ENCODE assay signal across 46 mouse cellular contexts in genomic region chr17:36830470-36830869, GRCm38 (mm10). TPM values are rescaled to one million over a fixed set of nuclear protein-coding genes. Genes with fewer than 3 reads are reported as not detected.
"Had no signal": no experiment of that assay in that cellular context is flagged by ENCODE, and none has a peak within 500 bp of the region (broad histone marks: within the 10 kb centered on the region; RNA-seq: fewer than 3 reads in every experiment).

No protein-coding gene starts in this region.

- H3K4me3 ChIP-seq: limb, embryonic 10.5 days; limb, embryonic 12.5 days; limb, embryonic 13.5 days; limb, embryonic 15.5 days; liver, embryonic 12.5 days; liver, embryonic 13.5 days; liver, embryonic 15.5 days; lung, embryonic 15.5 days; megakaryocyte, embryonic 14.5 days; midbrain, embryonic 10.5 days; midbrain, embryonic 12.5 days; midbrain, embryonic 13.5 days; midbrain, embryonic 15.5 days; myocyte; neural tube, embryonic 12.5 days; neural tube, embryonic 13.5 days had no signal

- H3K4me1 ChIP-seq: limb, embryonic 10.5 days; limb, embryonic 12.5 days; limb, embryonic 13.5 days; limb, embryonic 15.5 days; liver, embryonic 13.5 days; lung, embryonic 15.5 days; midbrain, embryonic 10.5 days; midbrain, embryonic 12.5 days; midbrain, embryonic 13.5 days; midbrain, embryonic 15.5 days; neural tube, embryonic 12.5 days; neural tube, embryonic 13.5 days had no signal

- H3K9me3 ChIP-seq: limb, embryonic 10.5 days; limb, embryonic 12.5 days; limb, embryonic 13.5 days; limb, embryonic 15.5 days; liver, embryonic 12.5 days; liver, embryonic 13.5 days; liver, embryonic 15.5 days; lung, embryonic 15.5 days; megakaryocyte, embryonic 14.5 days; midbrain, embryonic 10.5 days; midbrain, embryonic 12.5 days; midbrain, embryonic 13.5 days; midbrain, embryonic 15.5 days; neural tube, embryonic 12.5 days; neural tube, embryonic 13.5 days had no signal

- H3K9ac ChIP-seq: limb, embryonic 12.5 days; limb, embryonic 13.5 days; limb, embryonic 15.5 days; liver, embryonic 12.5 days; liver, embryonic 13.5 days; liver, embryonic 14.5 days; liver, embryonic 15.5 days; liver, postnatal 0 days; lung, embryonic 14.5 days; lung, embryonic 15.5 days; midbrain, embryonic 12.5 days; midbrain, embryonic 13.5 days; midbrain, embryonic 15.5 days; neural tube, embryonic 12.5 days; neural tube, embryonic 13.5 days had no signal

- H3K27me3 ChIP-seq: limb, embryonic 13.5 days; lung, embryonic 15.5 days; neural tube, embryonic 12.5 days; neural tube, embryonic 13.5 days had no signal

- H3K27ac ChIP-seq: limb, embryonic 10.5 days; limb, embryonic 12.5 days; limb, embryonic 13.5 days; limb, embryonic 15.5 days; liver, embryonic 12.5 days; liver, embryonic 13.5 days; liver, embryonic 14.5 days; liver, embryonic 15.5 days; lung, embryonic 15.5 days; macrophage; midbrain, embryonic 10.5 days; midbrain, embryonic 12.5 days; midbrain, embryonic 13.5 days; midbrain, embryonic 15.5 days; neural tube, embryonic 12.5 days; neural tube, embryonic 13.5 days had no signal

- ATAC-seq: liver, embryonic 12.5 days; liver, postnatal 0 days; lung, postnatal 0 days; midbrain, embryonic 13.5 days; midbrain, embryonic 15.5 days; midbrain, embryonic 16.5 days had no signal

- H3K36me3 ChIP-seq: limb, embryonic 10.5 days; limb, embryonic 12.5 days; limb, embryonic 13.5 days; limb, embryonic 15.5 days; liver, embryonic 12.5 days; liver, embryonic 13.5 days; liver, embryonic 15.5 days; lung, embryonic 15.5 days; midbrain, embryonic 10.5 days; midbrain, embryonic 12.5 days; midbrain, embryonic 13.5 days; midbrain, embryonic 15.5 days; neural tube, embryonic 12.5 days; neural tube, embryonic 13.5 days had no signal

- DNase-seq: left cerebral cortex, postnatal 4 days; liver, embryonic 13.5 days; liver, postnatal 0 days; lung, adult 18-20 months; lung, adult 2 months; lung, embryonic 14.5 days; lung, postnatal 10 days; lung, postnatal 14 days; lung, postnatal 36 days; lung, postnatal 4 days; midbrain, embryonic 14.5 days had no signal

- H3K4me2 ChIP-seq: limb, embryonic 12.5 days; limb, embryonic 13.5 days; limb, embryonic 15.5 days; liver, embryonic 11.5 days; liver, embryonic 12.5 days; liver, embryonic 13.5 days; liver, embryonic 15.5 days; lung, embryonic 14.5 days; lung, embryonic 15.5 days; midbrain, embryonic 11.5 days; midbrain, embryonic 12.5 days; midbrain, embryonic 13.5 days; midbrain, embryonic 15.5 days; neural tube, embryonic 12.5 days; neural tube, embryonic 13.5 days had no signal

RNA-seq across cellular contexts. Expression of gene H2-M10.6, which starts 18.5 kb away (rescaled TPM):
- total RNA-seq: left cerebral cortex, adult 8-10 months; left cerebral cortex, postnatal 10 days; left cerebral cortex, postnatal 14 days; left cerebral cortex, postnatal 25 days; left cerebral cortex, postnatal 36 days; left cerebral cortex, postnatal 4 days; megakaryocyte progenitor cell, adult 5-6 weeks; megakaryocyte, adult 5-6 weeks; midbrain, postnatal 0 days; monocyte, adult 5-6 weeks had no signal
- polyA plus RNA-seq: limb, embryonic 10.5 days; limb, embryonic 11.5 days; limb, embryonic 12.5 days; limb, embryonic 13.5 days; limb, embryonic 14.5 days; limb, embryonic 15.5 days; liver, embryonic 11.5 days; liver, embryonic 12.5 days; liver, embryonic 13.5 days; liver, embryonic 14.5 days; liver, embryonic 15.5 days; liver, embryonic 16.5 days; liver, postnatal 0 days; lung, adult 2 months; lung, embryonic 14.5 days; lung, embryonic 15.5 days; lung, embryonic 16.5 days; lung, postnatal 0 days; macrophage; midbrain, embryonic 10.5 days; midbrain, embryonic 11.5 days; midbrain, embryonic 12.5 days; midbrain, embryonic 13.5 days; midbrain, embryonic 14.5 days; midbrain, embryonic 15.5 days; midbrain, embryonic 16.5 days; midbrain, postnatal 0 days; myocyte; neural tube, embryonic 11.5 days; neural tube, embryonic 12.5 days; neural tube, embryonic 13.5 days had no signal

RNA-seq across cellular contexts. Expression of gene Trim15, which starts 36.5 kb away (rescaled TPM):
- total RNA-seq: left cerebral cortex, postnatal 10 days; left cerebral cortex, postnatal 14 days; left cerebral cortex, postnatal 25 days; left cerebral cortex, postnatal 36 days; left cerebral cortex, postnatal 4 days; megakaryocyte progenitor cell, adult 5-6 weeks; megakaryocyte, adult 5-6 weeks; monocyte, adult 5-6 weeks had no signal
- polyA plus RNA-seq: macrophage, myocyte had no signal

RNA-seq across cellular contexts. Expression of gene Trim10, which starts 38.9 kb away (rescaled TPM):
- total RNA-seq: left cerebral cortex, adult 8-10 months; left cerebral cortex, postnatal 25 days; left cerebral cortex, postnatal 36 days; left cerebral cortex, postnatal 4 days had no signal
- polyA plus RNA-seq: macrophage, myocyte had no signal

RNA-seq across cellular contexts. Expression of gene H2-M10.5, which starts 57.8 kb away (rescaled TPM):
- total RNA-seq: left cerebral cortex, adult 8-10 months; left cerebral cortex, postnatal 10 days; left cerebral cortex, postnatal 14 days; left cerebral cortex, postnatal 25 days; left cerebral cortex, postnatal 36 days; left cerebral cortex, postnatal 4 days; megakaryocyte progenitor cell, adult 5-6 weeks; megakaryocyte, adult 5-6 weeks; midbrain, postnatal 0 days; monocyte, adult 5-6 weeks had no signal
- polyA plus RNA-seq: limb, embryonic 10.5 days; limb, embryonic 11.5 days; limb, embryonic 12.5 days; limb, embryonic 13.5 days; limb, embryonic 14.5 days; limb, embryonic 15.5 days; liver, embryonic 11.5 days; liver, embryonic 12.5 days; liver, embryonic 13.5 days; liver, embryonic 14.5 days; liver, embryonic 15.5 days; liver, embryonic 16.5 days; liver, postnatal 0 days; lung, adult 2 months; lung, embryonic 14.5 days; lung, embryonic 15.5 days; lung, embryonic 16.5 days; lung, postnatal 0 days; macrophage; midbrain, embryonic 10.5 days; midbrain, embryonic 11.5 days; midbrain, embryonic 12.5 days; midbrain, embryonic 13.5 days; midbrain, embryonic 14.5 days; midbrain, embryonic 15.5 days; midbrain, embryonic 16.5 days; midbrain, postnatal 0 days; myocyte; neural tube, embryonic 11.5 days; neural tube, embryonic 12.5 days; neural tube, embryonic 13.5 days had no signal
